Mouse (Mus musculus): ENCODE results near the gene Plin5. TPM values are rescaled to one million over a fixed set of nuclear protein-coding genes. Genes with fewer than 3 reads are reported as not detected.
"Not testable (repeated sequence)": the region's sequence is repeated elsewhere in the genome, so short reads cannot be mapped to it uniquely, and the experiment has no call there.

The Plin5 gene
- total RNA-seq, 4 experiments from 2014 or later: 20.4 to 32.6 (median 26.9) TPM

- no peak for DNase-seq
Measured at GRCm38 (mm10) chr17:56072243-56072642, 45.2 kb downstream of the Plin5 start.

DNA sequence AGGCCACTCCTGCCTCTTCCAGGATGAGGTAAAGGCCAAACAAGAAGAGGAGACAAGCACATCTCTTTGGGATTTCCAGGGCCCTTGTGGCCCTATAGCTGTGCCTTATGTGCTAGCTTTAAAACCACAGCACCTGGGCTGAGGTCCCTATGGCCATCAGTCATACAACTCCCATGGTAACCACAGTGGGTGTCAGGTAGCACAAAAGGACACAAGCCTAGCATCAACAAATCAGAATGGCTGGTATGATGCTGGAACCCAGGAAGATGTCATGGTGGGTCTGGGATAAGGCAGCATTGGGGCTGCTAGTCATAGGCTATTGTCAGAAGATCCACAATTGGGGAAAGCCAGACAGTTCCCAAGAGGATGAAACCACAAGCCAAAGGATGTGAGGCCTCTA lies 46.3 kb downstream of the Plin5 start:
- no peak for DNase-seq

- no peak for DNase-seq
Measured at GRCm38 (mm10) chr17:56069066-56069465, 48.3 kb downstream of the Plin5 start.

GRCm38 (mm10) chr17:56066451-56066850 lies 50.9 kb downstream of the Plin5 start:
- DNase-seq: no peak

DNA sequence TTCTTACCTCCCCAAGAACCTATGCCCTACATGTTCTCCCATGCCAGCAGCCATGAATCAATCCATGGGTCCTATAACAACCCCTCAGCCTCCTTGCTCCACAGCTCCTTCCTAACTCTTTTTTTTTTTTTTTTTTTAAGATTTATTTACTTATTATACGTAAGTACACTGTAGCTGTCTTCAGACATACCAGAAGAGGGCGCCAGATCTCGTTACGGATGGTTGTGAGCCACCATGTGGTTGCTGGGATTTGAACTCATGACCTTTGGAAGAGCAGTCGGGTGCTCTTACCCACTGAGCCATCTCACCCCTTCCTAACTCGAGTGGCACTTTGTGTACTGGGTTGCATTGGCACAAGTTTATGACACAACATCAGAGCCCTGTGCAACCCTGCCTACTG lies 51.7 kb downstream of the Plin5 start:
- not testable (repeated sequence) for DNase-seq

DNA sequence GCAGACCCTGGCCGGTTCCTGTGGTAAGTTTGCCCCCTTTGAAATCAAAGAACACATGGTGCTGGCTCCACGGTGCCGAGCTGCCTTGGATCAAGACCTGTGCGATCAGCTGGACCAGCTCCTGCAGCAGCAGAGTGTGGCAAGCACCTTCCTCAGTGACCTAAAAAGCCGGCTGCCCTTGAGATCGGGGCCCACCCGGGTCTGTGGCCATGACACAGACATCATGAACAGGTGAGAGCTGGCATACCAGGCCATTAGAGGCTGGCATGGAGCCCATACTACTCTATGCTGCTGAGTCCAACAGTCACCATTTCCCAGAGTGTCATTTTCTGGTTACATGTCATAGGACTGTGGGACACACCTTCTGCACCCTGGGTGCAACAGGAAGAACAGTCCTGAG lies 55.3 kb downstream of the Plin5 start:
- no peak for DNase-seq

Other genes with a start within 250 kb of the Plin5 start
- gene Zfp119a, start 238.7 kb downstream of the Plin5 start, total RNA-seq (2022): 1 to 10 TPM; 6.7 to 9.8 (median 8.3) TPM
- gene Zfp959, start 225.5 kb downstream of the Plin5 start, total RNA-seq (2022): 1 to 10 TPM; 3.7 to 9.2 (median 6.3) TPM
- 1 to 10 TPM; 2.9 to 7.1 (median 4.9) TPM for gene Zfp119b, start 168.1 kb downstream of the Plin5 start, total RNA-seq (2022)
- 1 to 10 TPM in 3 of 4 experiments, under 1 TPM in 1; 0.49 to 2.0 (median 1.5) TPM for gene Ebi3, start 165.0 kb downstream of the Plin5 start, total RNA-seq (2022)
- 10 to 100 TPM; 18.6 to 21.4 (median 20.3) TPM for gene Yju2, start 158.5 kb downstream of the Plin5 start, total RNA-seq (2022)
- 1 to 10 TPM; 1.7 to 4.8 (median 3.0) TPM for gene Shd, start 147.1 kb downstream of the Plin5 start, total RNA-seq (2022)
- gene Fsd1, start 131.1 kb downstream of the Plin5 start, total RNA-seq (2022): 1 to 10 TPM in 3 of 4 experiments, under 1 TPM in 1; 0.87 to 3.4 (median 2.9) TPM
- 1 to 10 TPM; 4.8 to 9.3 (median 6.8) TPM for gene Stap2, start 112.0 kb downstream of the Plin5 start, total RNA-seq (2022)
- 100 to 1,000 TPM; 101 to 119 (median 110) TPM for gene Mpnd, start 111.9 kb downstream of the Plin5 start, total RNA-seq (2022)
- 10 to 100 TPM; 44.3 to 52.5 (median 49.9) TPM for gene Sh3gl1, start 81.0 kb downstream of the Plin5 start, total RNA-seq (2022)
- gene Chaf1a, start 77.2 kb downstream of the Plin5 start, total RNA-seq (2022): 1 to 10 TPM; 3.8 to 6.0 (median 4.3) TPM
- gene Ubxn6, start 42.6 kb downstream of the Plin5 start, total RNA-seq (2022): 10 to 100 TPM; 67.6 to 93.5 (median 82.6) TPM
- gene Hdgfl2, start 38.0 kb downstream of the Plin5 start, total RNA-seq (2022): 100 to 1,000 TPM in 1 of 4 experiments, 10 to 100 TPM in 3; 55.6 to 123 (median 80.3) TPM
- 100 to 1,000 TPM in 1 of 4 experiments, 10 to 100 TPM in 3; 45.4 to 191 (median 87.0) TPM for gene Plin4, start 7.8 kb downstream of the Plin5 start, total RNA-seq (2022)
- gene Lrg1, start 4.4 kb upstream of the Plin5 start, total RNA-seq (2022): 10 to 100 TPM; 14.5 to 34.6 (median 16.4) TPM
- 10 to 100 TPM in 2 of 4 experiments, 1 to 10 TPM in 2; 6.6 to 12.7 (median 10.9) TPM for gene Sema6b, start 22.7 kb upstream of the Plin5 start, total RNA-seq (2022)
- gene Tnfaip8l1, start 44.9 kb upstream of the Plin5 start, total RNA-seq (2022): 1 to 10 TPM; 2.2 to 4.2 (median 3.8) TPM
- 10 to 100 TPM; 49.4 to 62.3 (median 54.2) TPM for gene Mydgf, start 66.3 kb upstream of the Plin5 start, total RNA-seq (2022)
- gene Dpp9, start 101.3 kb upstream of the Plin5 start, total RNA-seq (2022): 10 to 100 TPM; 35.6 to 41.4 (median 39.6) TPM
- 10 to 100 TPM; 30.4 to 32.5 (median 31.2) TPM for gene Fem1a, start 139.2 kb upstream of the Plin5 start, total RNA-seq (2022)
- gene Ticam1, start 159.2 kb upstream of the Plin5 start, total RNA-seq (2022): 10 to 100 TPM; 23.9 to 26.3 (median 24.8) TPM
- gene Plin3, start 175.3 kb upstream of the Plin5 start, total RNA-seq (2022): 100 to 1,000 TPM in 3 of 4 experiments, 10 to 100 TPM in 1; 92.6 to 117 (median 103) TPM
- not detected for gene Arrdc5, start 182.7 kb upstream of the Plin5 start, total RNA-seq (2022)
- gene Uhrf1, start 185.7 kb upstream of the Plin5 start, total RNA-seq (2022): 1 to 10 TPM; 1.8 to 3.4 (median 2.6) TPM
- 10 to 100 TPM; 36.7 to 54.1 (median 47.4) TPM for gene Kdm4b, start 208.5 kb upstream of the Plin5 start, total RNA-seq (2022)

All from adrenal gland, adult 8-10 months (tissue).